Mouse (Mus musculus) right cerebral cortex, postnatal 36 days (tissue): ENCODE results near the gene Rbx1.
"Not testable (repeated sequence)": the region's sequence is repeated elsewhere in the genome, so short reads cannot be mapped to it uniquely, and the experiment has no call there.

Source experiments
- DNase-seq, 2 experiments: peaks; one replicate each; pipeline ENCODE4 v3.0.0; 2022; ENCODE audit warnings: low spot score in 2 of 2, mixed read lengths in 1 of 2

Rbx1 gene

GRCm38 (mm10) chr15:81465901-81466737 lies at the start of gene Rbx1:
TSS of gene Rbx1 (plus strand) at chr15:81466296.
- peak; percentile 97 for DNase-seq

GRCm38 (mm10) chr15:81416763-81417310 lies 49.3 kb upstream of the Rbx1 start:
- not testable (repeated sequence) for DNase-seq

GRCm38 (mm10) chr15:81418065-81418464 lies 48.0 kb upstream of the Rbx1 start:
- no peak for DNase-seq

GRCm38 (mm10) chr15:81421454-81421853 lies 44.6 kb upstream of the Rbx1 start:
- no peak for DNase-seq

- no peak for DNase-seq
Measured at GRCm38 (mm10) chr15:81422156-81422681, 43.9 kb upstream of the Rbx1 start.

GRCm38 (mm10) chr15:81425311-81425710 lies 40.8 kb upstream of the Rbx1 start:
- no peak for DNase-seq

GRCm38 (mm10) chr15:81427947-81428346 lies 38.1 kb upstream of the Rbx1 start:
- no peak for DNase-seq

- no peak for DNase-seq
Measured at GRCm38 (mm10) chr15:81431195-81431594, 34.9 kb upstream of the Rbx1 start.

- no peak for DNase-seq
Measured at GRCm38 (mm10) chr15:81438345-81438744, 27.8 kb upstream of the Rbx1 start.

GRCm38 (mm10) chr15:81439236-81439635 lies 26.9 kb upstream of the Rbx1 start:
- no peak for DNase-seq

- DNase-seq, result peak; percentile 12 to 20
Measured at GRCm38 (mm10) chr15:81448463-81448862, 17.6 kb upstream of the Rbx1 start.

- DNase-seq, result no peak
Measured at GRCm38 (mm10) chr15:81461523-81461922, 4.6 kb upstream of the Rbx1 start.

GRCm38 (mm10) chr15:81465016-81465660 lies 958 bp upstream of the Rbx1 start:
- no peak for DNase-seq

- DNase-seq, result no peak
Measured at GRCm38 (mm10) chr15:81466738-81467113, 630 bp downstream of the Rbx1 start.

- no peak for DNase-seq
Measured at GRCm38 (mm10) chr15:81470735-81471134, 4.6 kb downstream of the Rbx1 start.

- no peak for DNase-seq
Measured at GRCm38 (mm10) chr15:81472256-81472655, 6.2 kb downstream of the Rbx1 start.

GRCm38 (mm10) chr15:81475654-81476053 lies 9.6 kb downstream of the Rbx1 start:
- no peak for DNase-seq

- no peak for DNase-seq
Measured at GRCm38 (mm10) chr15:81476597-81476996, 10.5 kb downstream of the Rbx1 start.

GRCm38 (mm10) chr15:81479446-81480213 lies 13.5 kb downstream of the Rbx1 start:
- no peak for DNase-seq

- DNase-seq, result not testable (repeated sequence)
Measured at GRCm38 (mm10) chr15:81480284-81480683, 14.2 kb downstream of the Rbx1 start.

- no peak for DNase-seq
Measured at GRCm38 (mm10) chr15:81480977-81481379, 14.9 kb downstream of the Rbx1 start.

GRCm38 (mm10) chr15:81482966-81483365 lies 16.9 kb downstream of the Rbx1 start:
- DNase-seq, result no peak
